Mouse (Mus musculus) gastrocnemius, postnatal 25 days (tissue): ENCODE results near the gene Kcnj15. TPM values are rescaled to one million over a fixed set of nuclear protein-coding genes. Genes with fewer than 3 reads are reported as not detected.

Experiments used
- DNase-seq: peaks from one replicate; pipeline ENCODE4 v3.0.0; 2022
- total RNA-seq, 2 experiments: library from RNA; stranded (reverse); gene quantifications; 1 replicate in 1 of 2; 2 replicates in 1 of 2; pipeline ENCODE4 v1.2.3; 2021

The Kcnj15 gene
- total RNA-seq, 2 experiments from 2014 or later: 0.08 TPM; not detected in 1

- DNase-seq: no peak
Observed at GRCm38 (mm10) chr16:95292843-95293505, 35.6 kb downstream of the Kcnj15 start.

GRCm38 (mm10) chr16:95297651-95298050, 40.3 kb downstream of the Kcnj15 start:
- DNase-seq: no peak

GRCm38 (mm10) chr16:95301667-95302066, 44.3 kb downstream of the Kcnj15 start:
- no peak for DNase-seq

GRCm38 (mm10) chr16:95303676-95304075, 46.3 kb downstream of the Kcnj15 start:
- no peak for DNase-seq

GRCm38 (mm10) chr16:95307823-95308360, 50.5 kb downstream of the Kcnj15 start:
- DNase-seq: no peak

- peak; percentile 24 for DNase-seq
Observed at GRCm38 (mm10) chr16:95321945-95322625, 64.7 kb downstream of the Kcnj15 start.

- no peak for DNase-seq
Observed at GRCm38 (mm10) chr16:95332159-95332558, 74.8 kb downstream of the Kcnj15 start.

- peak; percentile 59 for DNase-seq
Observed at GRCm38 (mm10) chr16:95340885-95341791, 83.8 kb downstream of the Kcnj15 start.

GRCm38 (mm10) chr16:95342030-95342429, 84.7 kb downstream of the Kcnj15 start:
- DNase-seq: no peak

- no peak for DNase-seq
Observed at GRCm38 (mm10) chr16:95344961-95345360, 87.6 kb downstream of the Kcnj15 start.

GRCm38 (mm10) chr16:95345882-95346281, 88.5 kb downstream of the Kcnj15 start:
- peak; percentile 27 for DNase-seq

GRCm38 (mm10) chr16:95347202-95347601, 89.8 kb downstream of the Kcnj15 start:
- peak; percentile 33 for DNase-seq

GRCm38 (mm10) chr16:95348555-95348954, 91.2 kb downstream of the Kcnj15 start:
- no peak for DNase-seq

GRCm38 (mm10) chr16:95349344-95349743, 92.0 kb downstream of the Kcnj15 start:
- no peak for DNase-seq

- DNase-seq: no peak
Observed at GRCm38 (mm10) chr16:95349745-95350144, 92.4 kb downstream of the Kcnj15 start.
